Mouse (Mus musculus) brain, embryonic 14.5 days (tissue): ENCODE measurements around the gene Mpz.

Experiments used
- CTCF ChIP-seq: fragments of 200-500 bp; IDR thresholded peaks from 2 replicates; pipeline ENCODE4 v1.5.1; 2012; ENCODE audit warnings: inconsistent platforms, mild to moderate bottlenecking, moderate library complexity, borderline replicate concordance; ENCODE audit not compliant: insufficient read depth, insufficient read length; ENCODE audit errors: extremely low read depth
- POLR2A ChIP-seq: fragments of 200-500 bp; IDR thresholded peaks from 2 replicates; pipeline ENCODE4 v1.6.1; 2012; ENCODE audit warnings: mild to moderate bottlenecking, inconsistent platforms, borderline replicate concordance; ENCODE audit not compliant: poor library complexity, insufficient read depth, insufficient read length, severe bottlenecking; ENCODE audit errors: extremely low read depth

DNA sequence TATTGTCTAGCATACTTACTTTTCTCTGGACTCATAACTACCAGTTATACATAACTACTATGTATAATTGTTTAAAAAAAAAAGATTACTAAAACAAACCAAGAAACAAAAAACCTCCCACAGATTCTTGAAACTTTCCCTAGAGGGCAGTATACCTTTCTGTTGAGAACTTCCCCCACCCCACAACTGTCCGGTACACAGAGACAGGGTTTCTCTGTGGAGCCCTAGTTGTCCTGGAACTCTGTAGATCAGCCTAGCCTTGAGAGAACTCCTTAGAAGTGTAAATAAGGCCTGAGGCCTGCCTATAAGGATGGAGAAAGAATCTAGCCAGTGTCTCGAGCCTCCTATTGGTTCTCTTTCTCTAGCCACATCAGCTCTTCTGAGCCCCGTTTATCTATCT lies 13.7 kb downstream of the Mpz start:
- no peak for TF ChIP-seq POLR2A
- peak; percentile 40; the same call in 1 of the 2 replicates for TF ChIP-seq CTCF
